Mouse (Mus musculus) neural tube, embryonic 11.5 days (tissue): ENCODE data around the gene Cops8. TPM values are rescaled to one million over a fixed set of nuclear protein-coding genes. Genes with fewer than 3 reads are reported as not detected.

Source experiments
- ATAC-seq: fragments of 200-750 bp; cut with Nextera tagmentation; 2 replicates; pipeline ENCODE4 v1.8.0; 2017; ENCODE audit warnings: moderate number of reproducible peaks, mild to moderate bottlenecking, moderate TSS enrichment, moderate library complexity; ENCODE audit not compliant: insufficient read depth, low FRiP score, low TSS enrichment
- DNase-seq: peaks from one replicate; pipeline ENCODE4 v3.0.0-alpha.2; 2015; ENCODE audit warnings: low spot score
- H3K27ac ChIP-seq: fragments of 300-500 bp; sonication (generic); 2 replicates; pipeline ENCODE4 v1.5.1; 2014; ENCODE audit warnings: low read depth, mild to moderate bottlenecking, low read length
- H3K27me3 ChIP-seq: fragments of 300-500 bp; sonication (generic); 2 replicates; pipeline ENCODE4 v1.6.1; 2014; ENCODE audit warnings: mild to moderate bottlenecking, low read length, mixed read lengths; ENCODE audit not compliant: control insufficient read depth, insufficient read depth
- H3K36me3 ChIP-seq: fragments of 300-500 bp; sonication (generic); 2 replicates; pipeline ENCODE4 v1.6.1; 2014; ENCODE audit warnings: mild to moderate bottlenecking, low read length, moderate library complexity, mixed read lengths; ENCODE audit not compliant: control insufficient read depth, insufficient read depth
- H3K4me1 ChIP-seq: fragments of 300-500 bp; sonication (generic); 2 replicates; pipeline ENCODE4 v1.6.1; 2014; ENCODE audit warnings: low read length, mixed read lengths; ENCODE audit not compliant: control insufficient read depth, insufficient read depth
- H3K4me2 ChIP-seq: fragments of 300-500 bp; sonication (generic); 2 replicates; pipeline ENCODE4 v1.6.1; 2014; ENCODE audit warnings: low read depth, mild to moderate bottlenecking, moderate library complexity
- H3K4me3 ChIP-seq: fragments of 300-500 bp; sonication (generic); 2 replicates; pipeline ENCODE4 v1.5.1; 2014; ENCODE audit warnings: low read depth, low read length
- H3K9ac ChIP-seq: fragments of 300-500 bp; sonication (generic); 2 replicates; pipeline ENCODE4 v1.6.1; 2014; ENCODE audit warnings: mild to moderate bottlenecking, low read length
- H3K9me3 ChIP-seq: fragments of 300-500 bp; sonication (generic); 2 replicates; pipeline ENCODE4 v1.6.1; 2016; ENCODE audit warnings: low read length; ENCODE audit not compliant: control insufficient read depth
- WGBS: fragments of 180-500 bp; shearing (Covaris S2); extraction: QIAGEN DNeasy Blood & Tissue Kit; methylation state at CpG from one replicate; pipeline ENCODE4 v1.1.7; 2014; 5-methylcytosine and 5-hydroxymethylcytosine counted together
- polyA plus RNA-seq: library from polyadenylated mRNA; unstranded; fragments of >200 nt; fragmentation: Nextera tagmentation; extraction: Ambion mirVana; gene quantifications from 2 replicates; pipeline ENCODE4 v1.2.1, GENCODE M21; 2014

Cops8 gene
- 192 and 200 TPM in 2 replicates for polyA plus RNA-seq

GRCm38 (mm10) chr1:90602759-90603560, at the start of gene Cops8:
Cops8 (plus strand) TSS chr1:90602981.
- H3K4me2 ChIP-seq: peak within 1 kb of the TSS; percentile 60
- ATAC-seq: peak; percentile 98
- no peaks in the 10 kb centered on the region for H3K9me3 ChIP-seq
- 3% methylated on average over 48 of the region's 48 CpGs for WGBS
- no peak within 1 kb of the TSS for H3K27ac ChIP-seq
- peak; percentile 98 for DNase-seq
- H3K27me3 ChIP-seq: no peaks in the 10 kb centered on the region
- H3K9ac ChIP-seq: peak within 1 kb of the TSS; percentile 87
- H3K4me3 ChIP-seq: peak within 1 kb of the TSS; percentile 84
- peaks cover 2% of the 10 kb centered on the region; the same call in 1 of the 2 replicates for H3K36me3 ChIP-seq
- H3K4me1 ChIP-seq: peaks cover 4% of the 10 kb centered on the region; the same call in 1 of the 2 replicates

GRCm38 (mm10) chr1:90557140-90557539, 45.6 kb upstream of the Cops8 start:
- H3K36me3 ChIP-seq: no peaks in the 10 kb centered on the region
- 88% methylated on average over 1 of the region's 1 CpGs for WGBS
- ATAC-seq (no peak), DNase-seq (no peak)
- no peak overlapping the region for H3K9ac ChIP-seq
- H3K4me3 ChIP-seq: no peak overlapping the region
- H3K27me3 ChIP-seq: no peaks in the 10 kb centered on the region
- no peak overlapping the region for H3K4me2 ChIP-seq
- no peak overlapping the region for H3K27ac ChIP-seq
- H3K9me3 ChIP-seq: no peaks in the 10 kb centered on the region
- no peaks in the 10 kb centered on the region for H3K4me1 ChIP-seq

DNA sequence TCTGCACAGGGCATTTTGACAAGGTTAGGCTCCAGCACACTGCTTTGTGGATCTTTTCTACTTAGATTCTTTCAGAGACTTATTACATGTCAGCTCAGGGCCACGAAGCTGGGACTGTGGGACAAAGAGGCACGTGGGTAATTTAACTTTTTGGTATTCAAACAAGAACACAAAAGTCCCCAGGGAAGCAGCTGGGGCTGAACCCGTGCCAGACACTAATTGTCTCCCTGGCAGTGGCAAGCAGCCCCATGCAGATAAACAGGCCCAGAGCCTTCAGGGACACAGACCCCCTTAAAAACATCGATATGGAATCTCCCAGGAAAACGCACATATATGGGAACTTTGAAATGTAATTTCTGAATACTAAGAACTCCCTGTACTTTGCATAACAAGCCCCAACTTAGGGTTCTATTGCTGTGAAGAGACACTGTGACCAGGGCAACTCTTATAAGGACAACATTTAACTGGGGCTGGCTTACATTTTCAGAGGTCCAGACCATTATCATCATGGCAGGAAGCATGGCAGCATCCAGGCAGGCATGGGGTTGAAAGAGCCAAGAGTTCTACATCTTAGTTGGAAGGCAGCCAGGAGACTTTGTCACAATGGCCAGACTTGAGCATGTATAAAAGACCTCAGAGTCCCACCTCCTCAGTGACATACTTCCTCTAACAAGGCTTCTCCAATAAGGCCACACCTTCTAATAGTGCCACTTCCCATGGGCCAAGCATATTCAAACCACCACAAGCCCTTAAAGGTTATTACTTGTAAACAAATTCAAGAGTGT, 41.6 kb upstream of the Cops8 start:
- no peaks in the 10 kb centered on the region for H3K9me3 ChIP-seq
- 55% methylated on average over 5 of the region's 5 CpGs for WGBS
- H3K27ac ChIP-seq: no peak overlapping the region
- H3K9ac ChIP-seq: no peak overlapping the region
- H3K4me1 ChIP-seq: no peaks in the 10 kb centered on the region
- DNase-seq (no peak), ATAC-seq (no peak)
- no peak overlapping the region for H3K4me3 ChIP-seq
- H3K4me2 ChIP-seq: no peak overlapping the region
- H3K36me3 ChIP-seq: no peaks in the 10 kb centered on the region
- no peaks in the 10 kb centered on the region for H3K27me3 ChIP-seq

DNA sequence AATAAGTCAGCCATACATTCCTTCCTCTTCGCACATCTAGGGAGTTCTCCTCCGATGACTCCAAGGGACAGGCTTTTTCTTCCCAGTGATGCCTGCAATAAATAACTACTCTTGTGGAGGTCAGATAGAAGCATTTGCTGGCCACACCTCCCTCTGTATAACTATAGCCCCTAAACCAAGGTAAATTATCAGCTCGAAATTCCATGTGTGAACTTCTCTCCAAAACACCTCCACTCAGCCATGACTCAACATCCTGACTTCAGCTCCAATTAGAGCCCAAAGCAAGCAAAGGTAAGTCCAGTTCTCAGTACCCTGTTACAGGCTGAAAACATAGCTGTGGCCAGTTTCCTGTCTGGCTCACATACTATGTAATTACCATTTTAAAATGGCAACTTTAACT, 38.8 kb upstream of the Cops8 start:
- no peak for ATAC-seq
- 89% methylated on average over 3 of the region's 3 CpGs for WGBS
- Histone ChIP-seq H3K27ac (no peak overlapping the region), H3K4me2 (no peak overlapping the region), H3K9me3 (no peaks in the 10 kb centered on the region), H3K4me1 (no peaks in the 10 kb centered on the region), H3K27me3 (no peaks in the 10 kb centered on the region), H3K4me3 (no peak overlapping the region), H3K9ac (no peak overlapping the region), H3K36me3 (no peaks in the 10 kb centered on the region)
- DNase-seq: no peak

GRCm38 (mm10) chr1:90566664-90567440, 35.9 kb upstream of the Cops8 start:
- no peak for ATAC-seq
- Histone ChIP-seq H3K27me3 (no peaks in the 10 kb centered on the region), H3K9ac (no peak overlapping the region), H3K4me1 (no peaks in the 10 kb centered on the region), H3K9me3 (peaks cover 5% of the 10 kb centered on the region; the same call in 1 of the 2 replicates), H3K36me3 (no peaks in the 10 kb centered on the region), H3K27ac (no peak overlapping the region), H3K4me3 (no peak overlapping the region), H3K4me2 (no peak overlapping the region)
- DNase-seq: no peak
- 72% methylated on average over 15 of the region's 15 CpGs for WGBS

DNA sequence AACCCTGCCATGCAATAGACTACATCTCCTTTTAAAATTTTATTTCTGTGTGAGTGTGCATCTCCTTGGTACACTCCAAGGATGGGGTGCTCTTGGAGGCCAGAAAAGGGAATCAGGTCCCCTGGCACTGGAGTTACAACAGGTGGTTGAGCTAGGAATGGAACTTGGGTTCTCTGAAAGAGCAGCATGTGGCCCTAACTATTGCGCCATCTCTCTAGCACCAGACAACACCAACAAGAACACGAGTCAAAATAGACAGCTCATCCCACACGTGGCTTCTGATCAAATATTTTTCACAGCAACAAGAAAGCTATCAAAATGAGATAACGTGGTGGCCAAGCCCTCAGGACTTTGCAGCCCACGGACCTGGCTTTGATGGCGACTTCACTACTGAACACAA, 28.9 kb upstream of the Cops8 start:
- no peak for DNase-seq
- no peak for ATAC-seq
- no peaks in the 10 kb centered on the region for H3K27me3 ChIP-seq

GRCm38 (mm10) chr1:90574845-90575244, 27.9 kb upstream of the Cops8 start:
- H3K9me3 ChIP-seq: peaks cover 5% of the 10 kb centered on the region; the same call in 1 of the 2 replicates
- H3K27ac ChIP-seq: no peak overlapping the region
- ATAC-seq (0 out of 2 replicates have a peak, but pooled peaks have one; percentile 53), DNase-seq (no peak)
- H3K27me3 ChIP-seq: no peaks in the 10 kb centered on the region
- no peak overlapping the region for H3K4me2 ChIP-seq
- WGBS: 39% methylated on average over 3 of the region's 3 CpGs
- no peaks in the 10 kb centered on the region for H3K36me3 ChIP-seq
- no peak overlapping the region for H3K9ac ChIP-seq
- H3K4me1 ChIP-seq: 0 out of 2 replicates have a peak, but pooled peaks cover 5% of the 10 kb centered on the region
- no peak overlapping the region for H3K4me3 ChIP-seq

More for the DNA sequence above, 28.9 kb upstream of the Cops8 start:
- no peak overlapping the region for H3K4me3 ChIP-seq
- H3K9me3 ChIP-seq: peaks cover 5% of the 10 kb centered on the region; the same call in 1 of the 2 replicates
- no peaks in the 10 kb centered on the region for H3K36me3 ChIP-seq
- 93% methylated on average over 6 of the region's 6 CpGs for WGBS
- H3K4me1 ChIP-seq: 0 out of 2 replicates have a peak, but pooled peaks cover 5% of the 10 kb centered on the region
- H3K4me2 ChIP-seq: no peak overlapping the region
- no peak overlapping the region for H3K9ac ChIP-seq
- no peak overlapping the region for H3K27ac ChIP-seq

DNA sequence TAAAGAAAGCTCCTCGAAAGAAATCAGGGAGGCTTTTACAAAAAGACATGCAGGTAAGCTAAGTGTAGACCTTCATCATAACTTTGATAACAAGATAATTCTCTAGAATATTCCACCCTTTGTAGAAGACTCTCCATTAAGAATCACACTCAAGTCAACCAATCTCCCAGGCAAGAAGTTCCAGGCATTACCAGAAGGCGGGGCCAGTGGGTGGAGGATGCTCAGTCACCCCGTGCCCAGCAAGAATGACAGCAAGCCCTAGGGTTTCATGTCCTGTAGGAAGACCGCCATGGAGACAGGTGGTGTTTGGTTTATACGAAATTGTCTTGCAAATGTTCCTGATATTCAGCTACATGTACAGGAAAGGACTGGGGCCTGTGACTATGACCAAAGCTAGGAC, 25.4 kb upstream of the Cops8 start:
- ATAC-seq: no peak
- no peak overlapping the region for H3K27ac ChIP-seq
- DNase-seq: no peak
- H3K4me2 ChIP-seq: no peak overlapping the region
- H3K9ac ChIP-seq: no peak overlapping the region
- H3K27me3 ChIP-seq: no peaks in the 10 kb centered on the region
- H3K4me3 ChIP-seq: no peak overlapping the region
- no peaks in the 10 kb centered on the region for H3K9me3 ChIP-seq
- H3K36me3 ChIP-seq: no peaks in the 10 kb centered on the region
- H3K4me1 ChIP-seq: 0 out of 2 replicates have a peak, but pooled peaks cover 5% of the 10 kb centered on the region
- 74% methylated on average over 5 of the region's 5 CpGs for WGBS
